Mouse (Mus musculus) ES-Bruce4 (cell line): ENCODE data around the gene Ccdc182.

ENCODE experiments used
- CTCF ChIP-seq: IDR thresholded peaks from one replicate; pipeline ENCODE4 v1.8.1; 2011; ENCODE audit warnings: low read depth, low read length
- EP300 ChIP-seq: IDR thresholded peaks from 2 replicates; pipeline ENCODE4 v1.6.1; 2011; ENCODE audit warnings: low read depth, low read length; ENCODE audit not compliant: insufficient read depth

- TF ChIP-seq CTCF (no peak), EP300 (no peak)
Observed at GRCm38 (mm10) chr11:88274901-88275498, 18.9 kb upstream of the Ccdc182 start.
